Mouse (Mus musculus): Measurements from ENCODE around the gene Fbxo48. TPM values are rescaled to one million over a fixed set of nuclear protein-coding genes. Genes with fewer than 3 reads are reported as not detected.
A peak's percentile ranks its signal among the peaks of the same experiment; 100 is the strongest.

The Fbxo48 gene
- total and polyA plus RNA-seq, 3 experiments: 6.5 to 10.3 (median 7.0) TPM

GRCm38 (mm10) chr11:16932159-16932558, 19.0 kb upstream of the Fbxo48 start:
- in situ Hi-C loops (cut with MboI; ENCODE audit: low pct_ligation_motif_present, low pct_unique_long_range_greater_than_20kb, low sequenced_read_pairs): loop anchor here (25.0 kb wide), 1 partner anchor 195 kb away; no protein-coding TSS in a partner anchor
- peak; percentile 18 for DNase-seq (ENCODE audit: extremely low read depth)
- H3K27ac ChIP-seq (ENCODE audit: insufficient read depth, low read depth): no peak overlapping the region
- dilution Hi-C loops (cut with MboI; ENCODE audit: extremely low pct_ligation_motif_present, extremely low pct_unique_long_range_greater_than_20kb, low sequenced_read_pairs): no loop called here
- peaks cover 0 to 1% of the 10 kb centered on the region in 2 experiments for H3K36me3 ChIP-seq (replicated peaks in 1 of 2; ENCODE audit: control insufficient read depth in 1 of 2, insufficient read depth in 1 of 2, low read length in 1 of 2)
- no peaks in the 10 kb centered on the region for H3K79me2 ChIP-seq (replicated peaks; ENCODE audit: control insufficient read depth, extremely low read depth, insufficient read depth, poor library complexity, severe bottlenecking)
- TF ChIP-seq MAFK (IDR thresholded peaks at IDR 0.05; ENCODE audit: insufficient replicate concordance, low read length) (no peak), EP300 (IDR thresholded peaks at IDR 0.05; ENCODE audit: low read length) (0 out of 2 replicates have a peak, but pooled peaks have one; percentile 16)
- no peaks in the 10 kb centered on the region for H3K27me3 ChIP-seq (replicated peaks)
- no peak overlapping the region for H3K4me2 ChIP-seq (ENCODE audit: insufficient read depth, low read depth, poor library complexity, severe bottlenecking)
- no peaks in the 10 kb centered on the region for H3K9me3 ChIP-seq (replicated peaks; ENCODE audit: low read length)
- peaks cover 3 to 7% of the 10 kb centered on the region in 2 experiments; a peak in 3 of 4 replicates for H3K4me1 ChIP-seq (ENCODE audit: control insufficient read depth in 1 of 2, insufficient read depth in 2 of 2)
- no peak overlapping the region for H3K9ac ChIP-seq (ENCODE audit: insufficient read depth, low read depth)
- no peak overlapping the region for H3K4me3 ChIP-seq (replicated peaks in 1 of 3; ENCODE audit: low read depth in 2 of 3, low read length in 2 of 3, poor library complexity in 1 of 3)

- Histone ChIP-seq H3K9me3 (replicated peaks; ENCODE audit: low read length) (no peaks in the 10 kb centered on the region), H3K9ac (ENCODE audit: insufficient read depth, low read depth) (no peak overlapping the region), H3K36me3 (replicated peaks in 1 of 2; ENCODE audit: control insufficient read depth in 1 of 2, insufficient read depth in 1 of 2, low read length in 1 of 2) (peaks cover 0 to 4% of the 10 kb centered on the region in 2 experiments), H3K27me3 (replicated peaks) (no peaks in the 10 kb centered on the region), H3K27ac (ENCODE audit: insufficient read depth, low read depth) (no peak overlapping the region), H3K4me1 (ENCODE audit: control insufficient read depth in 1 of 2, insufficient read depth in 2 of 2) (peaks cover 3 to 8% of the 10 kb centered on the region in 2 experiments; a peak in 3 of 4 replicates), H3K4me3 (replicated peaks in 1 of 3; ENCODE audit: low read depth in 2 of 3, low read length in 2 of 3, poor library complexity in 1 of 3) (no peak overlapping the region), H3K4me2 (ENCODE audit: insufficient read depth, low read depth, poor library complexity, severe bottlenecking) (no peak overlapping the region), H3K79me2 (replicated peaks; ENCODE audit: control insufficient read depth, extremely low read depth, insufficient read depth, poor library complexity, severe bottlenecking) (no peaks in the 10 kb centered on the region)
- DNase-seq (ENCODE audit: extremely low read depth): no peak
- dilution Hi-C loops (cut with MboI; ENCODE audit: extremely low pct_ligation_motif_present, extremely low pct_unique_long_range_greater_than_20kb, low sequenced_read_pairs) (no loop called here), in situ Hi-C loops (cut with MboI; ENCODE audit: low pct_ligation_motif_present, low pct_unique_long_range_greater_than_20kb, low sequenced_read_pairs) (loop anchor here (25.0 kb wide), 1 partner anchor 198 kb away; no protein-coding TSS in a partner anchor)
- TF ChIP-seq CHD1 (IDR thresholded peaks at IDR 0.05; ENCODE audit: low read depth, low read length) (no peak), TBP (conservative IDR thresholded peaks at IDR 0.05; ENCODE audit: low read depth, low read length) (no peak), MAX (IDR thresholded peaks at IDR 0.05; ENCODE audit: low read length) (no peak), RCOR1 (conservative IDR thresholded peaks at IDR 0.05; ENCODE audit: low read depth, low read length) (no peak), GABPA (IDR thresholded peaks at IDR 0.05; ENCODE audit: insufficient replicate concordance, low read depth, low read length) (no peak), SMC3 (IDR thresholded peaks at IDR 0.05; ENCODE audit: low read depth, low read length) (no peak), MYC (IDR thresholded peaks at IDR 0.05; ENCODE audit: low read depth, low read length) (no peak), UBTF (IDR thresholded peaks at IDR 0.05; ENCODE audit: low read depth, low read length) (no peak)
These were observed 15.5 kb upstream of the Fbxo48 start for GRCm38 (mm10) chr11:16935577-16936236.

GRCm38 (mm10) chr11:16941103-16941793, 9.9 kb upstream of the Fbxo48 start:
- no peak overlapping the region for H3K4me3 ChIP-seq (replicated peaks in 1 of 3; ENCODE audit: low read depth in 2 of 3, low read length in 2 of 3, poor library complexity in 1 of 3)
- no peak overlapping the region for H3K4me2 ChIP-seq (ENCODE audit: insufficient read depth, low read depth, poor library complexity, severe bottlenecking)
- H3K27ac ChIP-seq (ENCODE audit: insufficient read depth, low read depth): no peak overlapping the region
- no peaks in the 10 kb centered on the region for H3K9me3 ChIP-seq (replicated peaks; ENCODE audit: low read length)
- no peak overlapping the region for H3K9ac ChIP-seq (ENCODE audit: insufficient read depth, low read depth)
- dilution Hi-C loops (cut with MboI; ENCODE audit: extremely low pct_ligation_motif_present, extremely low pct_unique_long_range_greater_than_20kb, low sequenced_read_pairs): no loop called here
- in situ Hi-C loops (cut with MboI; ENCODE audit: low pct_ligation_motif_present, low pct_unique_long_range_greater_than_20kb, low sequenced_read_pairs): loop anchor here (25.0 kb wide), 1 partner anchor 204 kb away; no protein-coding TSS in a partner anchor
- H3K27me3 ChIP-seq (replicated peaks): no peaks in the 10 kb centered on the region
- no peaks in the 10 kb centered on the region for H3K79me2 ChIP-seq (replicated peaks; ENCODE audit: control insufficient read depth, extremely low read depth, insufficient read depth, poor library complexity, severe bottlenecking)
- peak; percentile 69 for DNase-seq (ENCODE audit: extremely low read depth)
- peaks cover 2 to 47% of the 10 kb centered on the region in 2 experiments for H3K4me1 ChIP-seq (ENCODE audit: control insufficient read depth in 1 of 2, insufficient read depth in 2 of 2)
- peaks cover 0 to 3% of the 10 kb centered on the region in 2 experiments for H3K36me3 ChIP-seq (replicated peaks in 1 of 2; ENCODE audit: control insufficient read depth in 1 of 2, insufficient read depth in 1 of 2, low read length in 1 of 2)
- no peak for TF ChIP-seq ZKSCAN1 (IDR thresholded peaks at IDR 0.05; ENCODE audit: borderline replicate concordance, low read depth, low read length)
- no peak for TF ChIP-seq POLR2AphosphoS2 (IDR thresholded peaks at IDR 0.05; ENCODE audit: low read depth, low read length)
- peak; percentile 51 for TF ChIP-seq RAD21 (IDR thresholded peaks at IDR 0.05; ENCODE audit: low read depth, low read length)
- TF ChIP-seq JUN (IDR thresholded peaks at IDR 0.05; ENCODE audit: insufficient read depth, low read depth, low read length): no peak
- no peak for TF ChIP-seq MAZ (IDR thresholded peaks at IDR 0.05; ENCODE audit: low read depth, low read length)
- peak; percentile 59; the same call in 1 of the 2 replicates for TF ChIP-seq IRF4 (IDR thresholded peaks at IDR 0.05; ENCODE audit: low read depth, low read length)
- 0 out of 2 replicates have a peak, but pooled peaks have one; percentile 12 for TF ChIP-seq MYC (IDR thresholded peaks at IDR 0.05; ENCODE audit: low read depth, low read length)
- no peak for TF ChIP-seq USF1 (IDR thresholded peaks at IDR 0.05; ENCODE audit: low read depth, low read length)
- peak; percentile 38; the same call in 1 of the 2 replicates for TF ChIP-seq EP300 (IDR thresholded peaks at IDR 0.05; ENCODE audit: low read length)
- TF ChIP-seq UBTF (IDR thresholded peaks at IDR 0.05; ENCODE audit: low read depth, low read length): no peak
- TF ChIP-seq HCFC1 (IDR thresholded peaks at IDR 0.05; ENCODE audit: low read depth, low read length): no peak
- no peak for TF ChIP-seq SIN3A (IDR thresholded peaks at IDR 0.05; ENCODE audit: low read length)
- no peak for TF ChIP-seq MAFK (IDR thresholded peaks at IDR 0.05; ENCODE audit: insufficient replicate concordance, low read length)
- TF ChIP-seq MAX (IDR thresholded peaks at IDR 0.05; ENCODE audit: low read length): 0 out of 2 replicates have a peak, but pooled peaks have one; percentile 38
- TF ChIP-seq ELF1 (IDR thresholded peaks at IDR 0.05; ENCODE audit: low read depth, low read length): no peak
- no peak for TF ChIP-seq KAT2A (IDR thresholded peaks at IDR 0.05; ENCODE audit: insufficient replicate concordance, low read length)
